ENCODE assay signal across 9 mouse cellular contexts in the genomic region with DNA sequence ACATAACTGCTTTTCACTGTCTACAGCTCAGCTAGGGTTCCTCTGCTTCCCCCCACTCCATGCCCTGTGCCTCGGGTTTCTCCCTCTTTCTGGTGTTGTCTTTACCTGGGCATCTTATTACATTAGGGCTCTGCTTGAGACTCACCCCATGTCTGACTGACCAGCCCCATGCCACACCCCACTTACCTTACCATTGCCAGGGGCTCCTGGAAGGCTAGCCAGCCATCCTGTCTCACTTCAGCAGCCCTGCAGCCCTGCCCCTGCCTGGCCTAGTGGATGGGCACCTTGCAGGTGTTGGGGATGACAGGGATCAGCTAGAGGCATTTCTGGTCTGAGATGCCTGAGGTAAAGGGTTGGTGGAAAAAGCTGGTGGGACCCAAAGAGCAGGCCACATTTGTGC. TPM values are rescaled to one million over a fixed set of nuclear protein-coding genes. Genes with fewer than 3 reads are reported as not detected.
DNase-seq lines count a peak whose midpoint lies in the region; ATAC-seq lines count a peak whose summit lies in the region.
"Had no signal": no experiment of that assay in that cellular context is flagged by ENCODE, and none has a peak within 500 bp of the region (broad histone marks: within the 10 kb centered on the region; RNA-seq: fewer than 3 reads in every experiment).

No protein-coding gene starts in this region.

- H3K36me3 ChIP-seq in kidney, embryonic 15.5 days, result peaks cover 50% of the 10 kb centered on the region
- H3K36me3 ChIP-seq in embryonic facial prominence, embryonic 10.5 days (replicated peaks), result peaks cover 69% of the 10 kb centered on the region
- peaks cover 28% of the 10 kb centered on the region for H3K36me3 ChIP-seq in hindbrain, embryonic 15.5 days
- H3K36me3 ChIP-seq in midbrain, embryonic 14.5 days (ENCODE audit: control insufficient read depth, insufficient read depth, low read length), result peaks cover 48% of the 10 kb centered on the region

- no peaks in the 10 kb centered on the region for H3K9me3 ChIP-seq in kidney, embryonic 15.5 days (replicated peaks)
- H3K9me3 ChIP-seq in embryonic facial prominence, embryonic 10.5 days, result no peaks in the 10 kb centered on the region
- no peaks in the 10 kb centered on the region for H3K9me3 ChIP-seq in hindbrain, embryonic 15.5 days
- no peaks in the 10 kb centered on the region for H3K9me3 ChIP-seq in midbrain, embryonic 14.5 days (ENCODE audit: control insufficient read depth, low read length)

- peak overlapping the region; percentile 49 for H3K9ac ChIP-seq in kidney, embryonic 15.5 days
- H3K9ac ChIP-seq in hindbrain, embryonic 15.5 days, result 0 out of 2 replicates have a peak overlapping the region, but pooled peaks have one; percentile 1
- peak overlapping the region; percentile 65; the same call in 1 of the 2 replicates for H3K9ac ChIP-seq in midbrain, embryonic 14.5 days (replicated peaks; ENCODE audit: low read length)

- peaks cover 14% of the 10 kb centered on the region for H3K4me1 ChIP-seq in kidney, embryonic 15.5 days
- peaks cover 16% of the 10 kb centered on the region for H3K4me1 ChIP-seq in embryonic facial prominence, embryonic 10.5 days
- H3K4me1 ChIP-seq in hindbrain, embryonic 15.5 days (replicated peaks), result peaks cover 12% of the 10 kb centered on the region
- peaks cover 10% of the 10 kb centered on the region; the same call in 1 of the 2 replicates for H3K4me1 ChIP-seq in midbrain, embryonic 14.5 days (ENCODE audit: control insufficient read depth, insufficient read depth, low read length)

- peak overlapping the region; percentile 93 for H3K4me2 ChIP-seq in kidney, embryonic 15.5 days
- peak overlapping the region; percentile 79 for H3K4me2 ChIP-seq in hindbrain, embryonic 15.5 days
- peak overlapping the region; percentile 89 for H3K4me2 ChIP-seq in midbrain, embryonic 14.5 days (ENCODE audit: low read length)

- no peak for DNase-seq in kidney, postnatal 14 days
- DNase-seq in embryonic facial prominence, embryonic 10.5 days (ENCODE audit: low spot score), result no peak
- no peak for DNase-seq in midbrain, embryonic 14.5 days
- DNase-seq in layer of hippocampus, postnatal 14 days (ENCODE audit: low spot score in 2 of 2), result no peak
- DNase-seq in gastrocnemius, postnatal 4 days (ENCODE audit: low spot score in 2 of 2), result no peak
- no peak for DNase-seq in right cerebral cortex, adult 2 months (ENCODE audit: low spot score in 2 of 2)

- no peak overlapping the region; the same call in 1 of the 2 replicates for H3K27ac ChIP-seq in kidney, embryonic 15.5 days
- no peak overlapping the region for H3K27ac ChIP-seq in embryonic facial prominence, embryonic 10.5 days (replicated peaks)
- no peak overlapping the region for H3K27ac ChIP-seq in hindbrain, embryonic 15.5 days (replicated peaks)
- H3K27ac ChIP-seq in midbrain, embryonic 14.5 days (replicated peaks; ENCODE audit: low read depth, low read length), result no peak overlapping the region

- no peak; the same call in 1 of the 2 replicates for ATAC-seq in kidney, embryonic 15.5 days (replicated peaks; ENCODE audit: low FRiP score)
- no peak for ATAC-seq in hindbrain, embryonic 15.5 days (ENCODE audit: low FRiP score, low read depth)
- 0 out of 2 replicates have a peak, but pooled peaks have one; percentile 22 for ATAC-seq in midbrain, embryonic 14.5 days (ENCODE audit: low FRiP score, low TSS enrichment)

- H3K4me3 ChIP-seq in kidney, embryonic 15.5 days (replicated peaks), result peak overlapping the region; percentile 65
- peak overlapping the region; percentile 69 for H3K4me3 ChIP-seq in embryonic facial prominence, embryonic 10.5 days
- peak overlapping the region; percentile 58 for H3K4me3 ChIP-seq in hindbrain, embryonic 15.5 days
- H3K4me3 ChIP-seq in midbrain, embryonic 14.5 days (replicated peaks; ENCODE audit: low read depth, low read length), result peak overlapping the region; percentile 57; the same call in 1 of the 2 replicates

- no peaks in the 10 kb centered on the region for H3K27me3 ChIP-seq in kidney, embryonic 15.5 days
- H3K27me3 ChIP-seq in embryonic facial prominence, embryonic 10.5 days (replicated peaks; ENCODE audit: low read depth, poor library complexity, severe bottlenecking), result 0 out of 2 replicates have a peak, but pooled peaks cover 3% of the 10 kb centered on the region
- H3K27me3 ChIP-seq in hindbrain, embryonic 15.5 days, result no peaks in the 10 kb centered on the region
- H3K27me3 ChIP-seq in midbrain, embryonic 14.5 days (ENCODE audit: control insufficient read depth, insufficient read depth, low read length), result no peaks in the 10 kb centered on the region
- H3K27me3 ChIP-seq: Patski had no signal

- 19% methylated on average over 1 of the region's 1 CpGs for WGBS in kidney, embryonic 15.5 days
- 11% methylated on average over 1 of the region's 1 CpGs for WGBS in embryonic facial prominence, embryonic 10.5 days
- 10% methylated on average over 1 of the region's 1 CpGs for WGBS in hindbrain, embryonic 15.5 days
- WGBS in midbrain, embryonic 14.5 days, result 6% methylated on average over 1 of the region's 1 CpGs

RNA-seq across cellular contexts. Expression of a gene that starts 0.9 kb away (rescaled TPM):
- 6.8 and 7.8 TPM in 2 replicates for polyA plus RNA-seq in kidney, embryonic 15.5 days (2015; fragmentation: Nextera tagmentation; extraction: Ambion mirVana)
- polyA plus RNA-seq in embryonic facial prominence, embryonic 10.5 days (2016; fragmentation: Nextera tagmentation; extraction: Ambion mirVana), result 5.3 and 6.6 TPM in 2 replicates
- polyA plus RNA-seq in hindbrain, embryonic 15.5 days (2015; fragmentation: Nextera tagmentation; extraction: Ambion mirVana), result 13.4 and 14.0 TPM in 2 replicates
- 9.4 and 9.6 TPM in 2 replicates for polyA plus RNA-seq in midbrain, embryonic 14.5 days (2014; fragmentation: Nextera tagmentation; extraction: Ambion mirVana)
- total RNA-seq in layer of hippocampus, postnatal 14 days (2021), result 10 to 100 TPM; 39.9 to 48.2 TPM
- 1 to 10 TPM; 2.7 to 2.8 TPM for total RNA-seq in gastrocnemius, postnatal 4 days (2021)

RNA-seq across cellular contexts. Expression of a gene that starts 28.0 kb away (rescaled TPM):
- 38.8 and 42.6 TPM in 2 replicates for polyA plus RNA-seq in kidney, embryonic 15.5 days (2015; fragmentation: Nextera tagmentation; extraction: Ambion mirVana)
- polyA plus RNA-seq in embryonic facial prominence, embryonic 10.5 days (2016; fragmentation: Nextera tagmentation; extraction: Ambion mirVana), result 66.7 and 68.7 TPM in 2 replicates
- polyA plus RNA-seq in hindbrain, embryonic 15.5 days (2015; fragmentation: Nextera tagmentation; extraction: Ambion mirVana), result 25.1 and 30.7 TPM in 2 replicates
- polyA plus RNA-seq in midbrain, embryonic 14.5 days (2014; fragmentation: Nextera tagmentation; extraction: Ambion mirVana), result 29.1 and 29.3 TPM in 2 replicates
- 10 to 100 TPM; 37.9 to 42.2 TPM for total RNA-seq in layer of hippocampus, postnatal 14 days (2021)
- 10 to 100 TPM; 23.5 to 23.9 TPM for total RNA-seq in gastrocnemius, postnatal 4 days (2021)

Comparison
In these comparisons a context has a peak if more than half of its experiments do, and no peak if none do; other contexts are left out.
1. H3K9ac ChIP-seq: peak in every context shown above with its lines; median percentile 65 in midbrain, embryonic 14.5 days; 49 in kidney, embryonic 15.5 days; 1 in hindbrain, embryonic 15.5 days.